11 mouse cellular contexts compared by ENCODE assay signal in the genomic region with DNA sequence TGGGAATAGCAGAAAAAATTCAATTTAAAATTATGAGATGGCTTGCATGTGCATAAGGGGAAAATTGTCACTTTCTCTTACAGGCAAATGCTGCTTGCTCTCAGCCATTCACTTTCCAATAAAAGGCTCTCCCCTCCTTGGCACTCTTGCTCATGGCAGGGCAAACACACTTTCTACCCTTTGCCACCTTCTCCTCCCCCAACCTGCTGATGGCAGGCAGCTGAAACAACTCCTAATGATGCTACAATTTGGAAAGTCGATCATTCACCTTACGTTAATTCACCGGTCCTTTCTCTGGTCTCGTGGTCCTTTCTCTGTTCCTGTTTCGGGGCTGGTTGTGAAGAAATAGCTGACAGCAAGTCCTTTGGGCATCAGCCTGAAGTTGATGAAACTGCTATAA.
DNase-seq lines count a peak whose midpoint lies in the region; ATAC-seq and TF ChIP-seq lines count a peak whose summit lies in the region.
"Had no signal": no experiment of that assay in that cellular context is flagged by ENCODE, and none has a peak within 500 bp of the region (broad histone marks: within the 10 kb centered on the region; RNA-seq: fewer than 3 reads in every experiment).

No protein-coding gene starts in this region.

- no peaks in the 10 kb centered on the region for H3K9me3 ChIP-seq in intestine, embryonic 15.5 days
- H3K9me3 ChIP-seq in intestine, postnatal 0 days (ENCODE audit: control insufficient read depth) = no peaks in the 10 kb centered on the region
- no peaks in the 10 kb centered on the region for H3K9me3 ChIP-seq in embryonic facial prominence, embryonic 12.5 days
- H3K9me3 ChIP-seq in forebrain, embryonic 16.5 days (ENCODE audit: control insufficient read depth, low read length) = no peaks in the 10 kb centered on the region
- no peaks in the 10 kb centered on the region for H3K9me3 ChIP-seq in midbrain, embryonic 14.5 days (ENCODE audit: control insufficient read depth, low read length)

- no peak overlapping the region for H3K4me3 ChIP-seq in intestine, embryonic 15.5 days (replicated peaks)
- H3K4me3 ChIP-seq in intestine, postnatal 0 days (ENCODE audit: low read depth, low read length) = no peak overlapping the region
- H3K4me3 ChIP-seq in embryonic facial prominence, embryonic 12.5 days = peak overlapping the region; percentile 44
- H3K4me3 ChIP-seq in forebrain, embryonic 16.5 days (replicated peaks; ENCODE audit: low read length) = peak overlapping the region; percentile 47
- H3K4me3 ChIP-seq in midbrain, embryonic 14.5 days (replicated peaks; ENCODE audit: low read depth, low read length) = peak overlapping the region; percentile 49

- no peak overlapping the region for H3K9ac ChIP-seq in intestine, embryonic 15.5 days
- no peak overlapping the region for H3K9ac ChIP-seq in intestine, postnatal 0 days (ENCODE audit: low read depth, low read length)
- no peak overlapping the region; the same call in 1 of the 2 replicates for H3K9ac ChIP-seq in embryonic facial prominence, embryonic 12.5 days
- H3K9ac ChIP-seq in forebrain, embryonic 16.5 days (replicated peaks; ENCODE audit: low read depth, low read length) = no peak overlapping the region
- H3K9ac ChIP-seq in midbrain, embryonic 14.5 days (replicated peaks; ENCODE audit: low read length) = peak overlapping the region; percentile 39

- no peak overlapping the region for H3K27ac ChIP-seq in intestine, embryonic 15.5 days
- no peak overlapping the region for H3K27ac ChIP-seq in intestine, postnatal 0 days (ENCODE audit: low read depth, low read length)
- no peak overlapping the region for H3K27ac ChIP-seq in embryonic facial prominence, embryonic 12.5 days
- H3K27ac ChIP-seq in forebrain, embryonic 16.5 days (ENCODE audit: low read length) = no peak overlapping the region
- peak overlapping the region; percentile 14; the same call in 1 of the 2 replicates for H3K27ac ChIP-seq in midbrain, embryonic 14.5 days (replicated peaks; ENCODE audit: low read depth, low read length)

- H3K4me2 ChIP-seq in intestine, embryonic 15.5 days (replicated peaks) = 0 out of 2 replicates have a peak overlapping the region, but pooled peaks have one; percentile 92
- no peak overlapping the region for H3K4me2 ChIP-seq in intestine, postnatal 0 days (replicated peaks; ENCODE audit: low read depth)
- H3K4me2 ChIP-seq in embryonic facial prominence, embryonic 12.5 days (replicated peaks) = peak overlapping the region; percentile 87
- H3K4me2 ChIP-seq in forebrain, embryonic 16.5 days (ENCODE audit: low read length) = no peak overlapping the region
- H3K4me2 ChIP-seq in midbrain, embryonic 14.5 days (ENCODE audit: low read length) = peak overlapping the region; percentile 91

- peaks cover 6% of the 10 kb centered on the region; the same call in 1 of the 2 replicates for H3K27me3 ChIP-seq in intestine, embryonic 15.5 days (replicated peaks)
- 0 out of 2 replicates have a peak, but pooled peaks cover 16% of the 10 kb centered on the region for H3K27me3 ChIP-seq in intestine, postnatal 0 days (replicated peaks; ENCODE audit: control insufficient read depth, insufficient read depth, low read length)
- 0 out of 2 replicates have a peak, but pooled peaks cover 9% of the 10 kb centered on the region for H3K27me3 ChIP-seq in embryonic facial prominence, embryonic 12.5 days
- H3K27me3 ChIP-seq in forebrain, embryonic 16.5 days (replicated peaks; ENCODE audit: control insufficient read depth, insufficient read depth, low read length) = peaks cover 19% of the 10 kb centered on the region
- H3K27me3 ChIP-seq in midbrain, embryonic 14.5 days (ENCODE audit: control insufficient read depth, insufficient read depth, low read length) = 0 out of 2 replicates have a peak, but pooled peaks cover 3% of the 10 kb centered on the region

- 78% methylated on average over 5 of the region's 5 CpGs for WGBS in intestine, embryonic 15.5 days
- 83% methylated on average over 5 of the region's 5 CpGs for WGBS in intestine, postnatal 0 days
- WGBS in embryonic facial prominence, embryonic 12.5 days = 61% methylated on average over 5 of the region's 5 CpGs
- WGBS in forebrain, embryonic 16.5 days = 71% methylated on average over 5 of the region's 5 CpGs
- WGBS in midbrain, embryonic 14.5 days = 76% methylated on average over 5 of the region's 5 CpGs

- H3K36me3 ChIP-seq in intestine, embryonic 15.5 days = no peaks in the 10 kb centered on the region
- H3K36me3 ChIP-seq in intestine, postnatal 0 days (ENCODE audit: control insufficient read depth, insufficient read depth) = no peaks in the 10 kb centered on the region
- H3K36me3 ChIP-seq in embryonic facial prominence, embryonic 12.5 days = no peaks in the 10 kb centered on the region
- H3K36me3 ChIP-seq in forebrain, embryonic 16.5 days (ENCODE audit: control insufficient read depth, insufficient read depth) = no peaks in the 10 kb centered on the region
- H3K36me3 ChIP-seq in midbrain, embryonic 14.5 days (ENCODE audit: control insufficient read depth, insufficient read depth, low read length) = no peaks in the 10 kb centered on the region

- no peak for DNase-seq in midbrain, embryonic 14.5 days
- no peak for DNase-seq in ovary, postnatal 14 days (ENCODE audit: low spot score)
- DNase-seq in gastrocnemius, adult 18-20 months (ENCODE audit: low spot score) = no peak
- no peak for DNase-seq in gastrocnemius, postnatal 25 days
- DNase-seq: adrenal gland, adult 2 months; gastrocnemius, postnatal 10 days; kidney, postnatal 10 days had no signal

- ATAC-seq in intestine, embryonic 15.5 days = no peak
- ATAC-seq in intestine, postnatal 0 days = no peak
- ATAC-seq in embryonic facial prominence, embryonic 12.5 days (ENCODE audit: insufficient number of reproducible peaks, insufficient read depth, low FRiP score, low TSS enrichment) = no peak
- ATAC-seq in forebrain, embryonic 16.5 days = no peak
- no peak for ATAC-seq in midbrain, embryonic 14.5 days (ENCODE audit: low FRiP score, low TSS enrichment)

- TF ChIP-seq CTCF in intestine, postnatal 0 days (IDR thresholded peaks at IDR 0.05; ENCODE audit: low read depth) = no peak

- H3K4me1 ChIP-seq in intestine, embryonic 15.5 days (replicated peaks) = peaks cover 14% of the 10 kb centered on the region; the same call in 1 of the 2 replicates
- no peaks in the 10 kb centered on the region for H3K4me1 ChIP-seq in intestine, postnatal 0 days (replicated peaks; ENCODE audit: control insufficient read depth, insufficient read depth, low read length)
- peaks cover 4% of the 10 kb centered on the region; the same call in 1 of the 2 replicates for H3K4me1 ChIP-seq in embryonic facial prominence, embryonic 12.5 days
- H3K4me1 ChIP-seq in forebrain, embryonic 16.5 days (replicated peaks; ENCODE audit: control insufficient read depth, insufficient read depth, low read length) = peaks cover 36% of the 10 kb centered on the region
- peaks cover 32% of the 10 kb centered on the region for H3K4me1 ChIP-seq in midbrain, embryonic 14.5 days (ENCODE audit: control insufficient read depth, insufficient read depth, low read length)

Comparison
In these comparisons a context has a peak if more than half of its experiments do, and no peak if none do; other contexts are left out.
1. H3K4me2 ChIP-seq: peak in intestine, embryonic 15.5 days (single experiment), embryonic facial prominence, embryonic 12.5 days (single experiment) and midbrain, embryonic 14.5 days (single experiment); none in intestine, postnatal 0 days (single experiment) and forebrain, embryonic 16.5 days (single experiment).
2. H3K4me3 ChIP-seq: peak in embryonic facial prominence, embryonic 12.5 days (single experiment), forebrain, embryonic 16.5 days (single experiment) and midbrain, embryonic 14.5 days (single experiment); none in intestine, embryonic 15.5 days (single experiment) and intestine, postnatal 0 days (single experiment).